Mouse (Mus musculus) kidney, postnatal 0 days (tissue): Measurements from ENCODE around the gene Prpf4. TPM values are rescaled to one million over a fixed set of nuclear protein-coding genes. Genes with fewer than 3 reads are reported as not detected.

ENCODE experiments used
- ATAC-seq: fragments of 200-750 bp; cut with Nextera tagmentation; replicated peaks from 2 replicates; pipeline ENCODE4 v1.8.0; 2017; ENCODE audit warnings: low read depth, moderate number of reproducible peaks, moderate TSS enrichment, moderate library complexity; ENCODE audit not compliant: low FRiP score
- DNase-seq: peaks from one replicate; pipeline ENCODE4 v3.0.0-alpha.2; 2016; ENCODE audit warnings: low spot score
- H3K27ac ChIP-seq: fragments of 300-500 bp; sonication (generic); 2 replicates; pipeline ENCODE4 v1.5.1; 2014; ENCODE audit warnings: mild to moderate bottlenecking
- H3K27me3 ChIP-seq: fragments of 300-500 bp; sonication (generic); 2 replicates; pipeline ENCODE4 v1.6.1; 2014; ENCODE audit warnings: low read length, mixed read lengths; ENCODE audit not compliant: insufficient read depth
- H3K36me3 ChIP-seq: fragments of 300-500 bp; sonication (generic); 2 replicates; pipeline ENCODE4 v1.6.1; 2014; ENCODE audit warnings: low read length, mixed read lengths; ENCODE audit not compliant: insufficient read depth
- H3K4me1 ChIP-seq: fragments of 300-500 bp; sonication (generic); replicated peaks from 2 replicates; pipeline ENCODE4 v1.6.1; 2014; ENCODE audit warnings: antibody characterized with exemption, low read length, mixed read lengths; ENCODE audit not compliant: insufficient read depth
- H3K4me2 ChIP-seq: fragments of 300-500 bp; sonication (generic); 2 replicates; pipeline ENCODE4 v1.6.1; 2014; ENCODE audit warnings: mild to moderate bottlenecking, low read length, moderate library complexity, mixed read lengths
- H3K4me3 ChIP-seq: fragments of 300-500 bp; sonication (generic); replicated peaks from 2 replicates; pipeline ENCODE4 v1.5.1; 2014; ENCODE audit warnings: low read depth, low read length
- H3K9ac ChIP-seq: fragments of 300-500 bp; sonication (generic); 2 replicates; pipeline ENCODE4 v1.6.1; 2014; ENCODE audit warnings: low read depth, low read length
- H3K9me3 ChIP-seq: fragments of 300-500 bp; sonication (generic); replicated peaks from 2 replicates; pipeline ENCODE4 v1.6.1; 2016; ENCODE audit warnings: low read length, inconsistent platforms, mixed read lengths
- CTCF ChIP-seq: IDR thresholded peaks from 2 replicates; pipeline ENCODE4 v1.5.1; 2016; ENCODE audit warnings: antibody characterized with exemption, low read depth, mild to moderate bottlenecking, moderate library complexity
- WGBS: fragments of 180-500 bp; shearing (Covaris S2); extraction: QIAGEN DNeasy Blood & Tissue Kit; methylation state at CpG from one replicate; pipeline ENCODE4 v1.1.7; 2014; 5-methylcytosine and 5-hydroxymethylcytosine counted together
- polyA plus RNA-seq: library from polyadenylated mRNA; unstranded; fragments of >200 nt; fragmentation: Nextera tagmentation; extraction: Ambion mirVana; gene quantifications from 2 replicates; pipeline ENCODE4 v1.2.1, GENCODE M21; 2015

The Prpf4 gene
- polyA plus RNA-seq, 1 experiment from 2014 or later: 14.8 TPM

- ATAC-seq: no peak
These were observed 34.9 kb upstream of the Prpf4 start for GRCm38 (mm10) chr4:62373668-62374067.

GRCm38 (mm10) chr4:62374342-62374741 is 34.3 kb upstream of the Prpf4 start:
- no peak for ATAC-seq
- no peak overlapping the region for H3K4me2 ChIP-seq
- H3K4me1 ChIP-seq: 0 out of 2 replicates have a peak, but pooled peaks cover 4% of the 10 kb centered on the region
- H3K4me3 ChIP-seq: no peak overlapping the region
- H3K27ac ChIP-seq: peak overlapping the region; percentile 15; the same call in 1 of the 2 replicates
- 58% methylated on average over 4 of the region's 4 CpGs for WGBS
- H3K27me3 ChIP-seq: no peaks in the 10 kb centered on the region
- H3K9me3 ChIP-seq: no peaks in the 10 kb centered on the region
- no peak for DNase-seq
- no peaks in the 10 kb centered on the region for H3K36me3 ChIP-seq
- no peak overlapping the region for H3K9ac ChIP-seq
- TF ChIP-seq CTCF: no peak

More at GRCm38 (mm10) chr4:62373668-62374067, 34.9 kb upstream of the Prpf4 start:
- no peak for TF ChIP-seq CTCF
- no peak overlapping the region for H3K4me3 ChIP-seq
- DNase-seq: no peak
- no peaks in the 10 kb centered on the region for H3K27me3 ChIP-seq
- H3K36me3 ChIP-seq: no peaks in the 10 kb centered on the region
- 0 out of 2 replicates have a peak, but pooled peaks cover 4% of the 10 kb centered on the region for H3K4me1 ChIP-seq
- H3K9ac ChIP-seq: no peak overlapping the region
- no peak overlapping the region for H3K4me2 ChIP-seq
- no peak overlapping the region for H3K27ac ChIP-seq
- WGBS: 59% methylated on average over 7 of the region's 7 CpGs
- H3K9me3 ChIP-seq: no peaks in the 10 kb centered on the region

GRCm38 (mm10) chr4:62376123-62376522 is 32.5 kb upstream of the Prpf4 start:
- no peak for TF ChIP-seq CTCF
- Histone ChIP-seq H3K27me3 (no peaks in the 10 kb centered on the region), H3K4me1 (0 out of 2 replicates have a peak, but pooled peaks cover 7% of the 10 kb centered on the region), H3K4me2 (no peak overlapping the region), H3K9me3 (no peaks in the 10 kb centered on the region), H3K36me3 (no peaks in the 10 kb centered on the region), H3K9ac (no peak overlapping the region), H3K4me3 (no peak overlapping the region), H3K27ac (no peak overlapping the region)
- ATAC-seq: no peak
- 93% methylated on average over 2 of the region's 2 CpGs for WGBS
- DNase-seq: no peak

GRCm38 (mm10) chr4:62379724-62380381 is 28.7 kb upstream of the Prpf4 start:
- Histone ChIP-seq H3K27me3 (no peaks in the 10 kb centered on the region), H3K9me3 (no peaks in the 10 kb centered on the region), H3K4me2 (no peak overlapping the region), H3K4me3 (no peak overlapping the region), H3K4me1 (0 out of 2 replicates have a peak, but pooled peaks cover 3% of the 10 kb centered on the region), H3K27ac (no peak overlapping the region), H3K36me3 (no peaks in the 10 kb centered on the region), H3K9ac (no peak overlapping the region)
- 73% methylated on average over 9 of the region's 9 CpGs for WGBS
- DNase-seq: no peak
- ATAC-seq: no peak
- TF ChIP-seq CTCF: no peak

- Histone ChIP-seq H3K4me1 (0 out of 2 replicates have a peak, but pooled peaks cover 3% of the 10 kb centered on the region), H3K9me3 (no peaks in the 10 kb centered on the region), H3K4me2 (no peak overlapping the region), H3K27ac (no peak overlapping the region), H3K4me3 (no peak overlapping the region), H3K36me3 (0 out of 2 replicates have a peak, but pooled peaks cover 8% of the 10 kb centered on the region), H3K9ac (no peak overlapping the region), H3K27me3 (no peaks in the 10 kb centered on the region)
- DNase-seq: no peak
- 89% methylated on average over 6 of the region's 6 CpGs for WGBS
- ATAC-seq: no peak
- TF ChIP-seq CTCF: no peak
These were observed 25.4 kb upstream of the Prpf4 start for GRCm38 (mm10) chr4:62383207-62383606.

GRCm38 (mm10) chr4:62383752-62384151 is 24.8 kb upstream of the Prpf4 start:
- no peak for DNase-seq
- no peak overlapping the region for H3K9ac ChIP-seq
- 71% methylated on average over 7 of the region's 7 CpGs for WGBS
- H3K4me1 ChIP-seq: 0 out of 2 replicates have a peak, but pooled peaks cover 3% of the 10 kb centered on the region
- H3K27ac ChIP-seq: no peak overlapping the region
- H3K4me2 ChIP-seq: no peak overlapping the region
- H3K36me3 ChIP-seq: 0 out of 2 replicates have a peak, but pooled peaks cover 13% of the 10 kb centered on the region
- TF ChIP-seq CTCF: no peak
- H3K27me3 ChIP-seq: no peaks in the 10 kb centered on the region
- no peak for ATAC-seq
- no peak overlapping the region for H3K4me3 ChIP-seq
- H3K9me3 ChIP-seq: no peaks in the 10 kb centered on the region

- TF ChIP-seq CTCF: no peak
- Histone ChIP-seq H3K4me3 (no peak overlapping the region), H3K27ac (no peak overlapping the region), H3K27me3 (no peaks in the 10 kb centered on the region), H3K4me2 (no peak overlapping the region), H3K9ac (no peak overlapping the region), H3K36me3 (0 out of 2 replicates have a peak, but pooled peaks cover 17% of the 10 kb centered on the region), H3K9me3 (no peaks in the 10 kb centered on the region), H3K4me1 (0 out of 2 replicates have a peak, but pooled peaks cover 3% of the 10 kb centered on the region)
- 76% methylated on average over 1 of the region's 1 CpGs for WGBS
- ATAC-seq: no peak
- DNase-seq: no peak
These were observed 24.4 kb upstream of the Prpf4 start for GRCm38 (mm10) chr4:62384159-62384558.
